Mouse (Mus musculus): Measurements from ENCODE around the gene Wdr18.

GRCm38 (mm10) chr10:79994397-79995115, 34.6 kb downstream of the Wdr18 start:
- no peak for TF ChIP-seq CTCF (IDR thresholded peaks at IDR 0.05; ENCODE audit: low read depth, low read length)
- TF ChIP-seq POLR2AphosphoS5 (IDR thresholded peaks at IDR 0.05; ENCODE audit: insufficient replicate concordance, low read depth, low read length): no peak

All from G1E (cell line).